Mouse (Mus musculus) lung, adult 2 months (tissue): ENCODE measurements around the gene U2af1. TPM values are rescaled to one million over a fixed set of nuclear protein-coding genes. Genes with fewer than 3 reads are reported as not detected.

Experiments
- DNase-seq: peaks from one replicate; pipeline ENCODE4 v3.0.0; 2022
- H3K4me1 ChIP-seq: fragments of 200-500 bp; 2 replicates; pipeline ENCODE4 v1.6.1; 2011; ENCODE audit warnings: low read length; ENCODE audit not compliant: control insufficient read depth, insufficient read depth
- H3K4me3 ChIP-seq: fragments of 200-500 bp; replicated peaks from 2 replicates; pipeline ENCODE3; 2011; ENCODE audit warnings: low read depth, mild to moderate bottlenecking, control low read depth, low read length; ENCODE audit errors: extremely low read depth
- CTCF ChIP-seq: fragments of 200-500 bp; IDR thresholded peaks from 2 replicates; pipeline ENCODE4 v1.5.1; 2011; ENCODE audit warnings: mild to moderate bottlenecking, low read length, control low read depth; ENCODE audit not compliant: insufficient read depth
- POLR2A ChIP-seq: fragments of 200-500 bp; IDR thresholded peaks from 2 replicates; pipeline ENCODE4 v1.6.1; 2011; ENCODE audit warnings: low read depth, mild to moderate bottlenecking, control low read depth, low read length, borderline replicate concordance; ENCODE audit errors: extremely low read depth
- WGBS: fragments of 180-500 bp; shearing (Covaris S2); methylation state at CpG from one replicate; pipeline ENCODE4 v1.1.7; 2018; 5-methylcytosine and 5-hydroxymethylcytosine counted together
- polyA plus RNA-seq: library from polyadenylated mRNA; depleted of rRNA; stranded (reverse); fragments of >200 nt; gene quantifications from 2 replicates; pipeline ENCODE4 v1.2.3, GENCODE M21; 2012

U2af1 gene
- polyA plus RNA-seq, 1 experiment: 49.0 TPM

GRCm38 (mm10) chr17:31646199-31647002, 12.3 kb downstream of the U2af1 start:
- H3K4me3 ChIP-seq: no peak overlapping the region
- H3K4me1 ChIP-seq: no peaks in the 10 kb centered on the region
- no peak for TF ChIP-seq POLR2A
- no peak for TF ChIP-seq CTCF
- 94% methylated on average over 5 of the region's 5 CpGs for WGBS
- DNase-seq: no peak

- no peak for TF ChIP-seq POLR2A
- no peak for TF ChIP-seq CTCF
- Histone ChIP-seq H3K4me3 (no peak overlapping the region), H3K4me1 (no peaks in the 10 kb centered on the region)
- WGBS: 69% methylated on average over 4 of the region's 4 CpGs
- no peak for DNase-seq
Observed at GRCm38 (mm10) chr17:31642913-31643312, 15.8 kb downstream of the U2af1 start.

- 49% methylated on average over 8 of the region's 8 CpGs for WGBS
- TF ChIP-seq CTCF (no peak), POLR2A (no peak)
- H3K4me3 ChIP-seq: no peak overlapping the region
Observed at GRCm38 (mm10) chr17:31642331-31642730, 16.4 kb downstream of the U2af1 start.

GRCm38 (mm10) chr17:31639651-31640050, 19.0 kb downstream of the U2af1 start:
- H3K4me3 ChIP-seq: no peak overlapping the region

More at GRCm38 (mm10) chr17:31642331-31642730, 16.4 kb downstream of the U2af1 start:
- no peaks in the 10 kb centered on the region for H3K4me1 ChIP-seq
- DNase-seq: no peak

GRCm38 (mm10) chr17:31637866-31638570, 20.7 kb downstream of the U2af1 start:
- H3K4me1 ChIP-seq: peaks cover 4% of the 10 kb centered on the region
- 40% methylated on average over 9 of the region's 9 CpGs for WGBS
- no peak for TF ChIP-seq POLR2A
- no peak for TF ChIP-seq CTCF
- DNase-seq: no peak
- H3K4me3 ChIP-seq: no peak overlapping the region

More at GRCm38 (mm10) chr17:31639651-31640050, 19.0 kb downstream of the U2af1 start:
- WGBS: 52% methylated on average over 4 of the region's 4 CpGs
- H3K4me1 ChIP-seq: peaks cover 4% of the 10 kb centered on the region
- no peak for TF ChIP-seq POLR2A
- TF ChIP-seq CTCF: no peak
- DNase-seq: no peak

- WGBS: 4% methylated on average over 57 of the region's 61 CpGs
- H3K4me3 ChIP-seq: peak within 1 kb of the TSS; percentile 58
- TF ChIP-seq CTCF (no peak), POLR2A (peak; percentile 62; the same call in 1 of the 2 replicates)
- peaks cover 4% of the 10 kb centered on the region for H3K4me1 ChIP-seq
- DNase-seq: peak; percentile 73
Observed at GRCm38 (mm10) chr17:31636942-31637811, 21.5 kb downstream of the U2af1 start, which contains the start of gene Cbs. Gene Cbs, minus strand, starts transcription at chr17:31637238.

- DNase-seq: peak; percentile 26
- H3K4me1 ChIP-seq: peaks cover 4% of the 10 kb centered on the region
- peak overlapping the region; percentile 58 for H3K4me3 ChIP-seq
- TF ChIP-seq POLR2A: no peak
- no peak for TF ChIP-seq CTCF
- 6% methylated on average over 45 of the region's 45 CpGs for WGBS
Observed at GRCm38 (mm10) chr17:31636277-31636941, 22.3 kb downstream of the U2af1 start.

GRCm38 (mm10) chr17:31635781-31636180, 22.9 kb downstream of the U2af1 start:
- DNase-seq: no peak
- WGBS: 50% methylated on average over 11 of the region's 11 CpGs
- no peak overlapping the region for H3K4me3 ChIP-seq
- TF ChIP-seq POLR2A (no peak), CTCF (no peak)
- H3K4me1 ChIP-seq: peaks cover 4% of the 10 kb centered on the region
